Mouse (Mus musculus) CH12.LX (cell line): ENCODE results near the gene Acsl5.

Experiments used
- BHLHE40 ChIP-seq: IDR thresholded peaks from 2 replicates; pipeline ENCODE4 v1.6.1; 2011; ENCODE audit warnings: mild to moderate bottlenecking, low read depth, low read length, improper control_type of control experiment
- CHD1 ChIP-seq: IDR thresholded peaks from 2 replicates; pipeline ENCODE4 v1.6.1; 2012; ENCODE audit warnings: low read depth, low read length, improper control_type of control experiment, inconsistent platforms
- CTCF ChIP-seq, 2 experiments: IDR thresholded peaks in 1 of 2; conservative IDR thresholded peaks in 1 of 2; 2 replicates each; pipeline ENCODE4 v1.5.1; 2011 to 2012; ENCODE audit warnings: low read depth in 2 of 2, low read length in 2 of 2, improper control_type of control experiment in 1 of 2, inconsistent platforms in 1 of 2, mild to moderate bottlenecking in 1 of 2, moderate library complexity in 1 of 2
- ELF1 ChIP-seq: IDR thresholded peaks from 2 replicates; pipeline ENCODE4 v1.6.1; 2014; ENCODE audit warnings: low read depth, mild to moderate bottlenecking, inconsistent platforms, low read length, improper control_type of control experiment
- EP300 ChIP-seq: IDR thresholded peaks from 2 replicates; pipeline ENCODE4 v1.6.1; 2011; ENCODE audit warnings: low read length, improper control_type of control experiment
- GABPA ChIP-seq: IDR thresholded peaks from 2 replicates; pipeline ENCODE4 v1.6.1; 2012; ENCODE audit warnings: low read depth, low read length, improper control_type of control experiment, inconsistent platforms; ENCODE audit not compliant: insufficient replicate concordance
- MAFK ChIP-seq: IDR thresholded peaks from 2 replicates; pipeline ENCODE4 v1.6.1; 2011; ENCODE audit warnings: low read length, improper control_type of control experiment; ENCODE audit not compliant: insufficient replicate concordance
- MYC ChIP-seq: IDR thresholded peaks from 2 replicates; pipeline ENCODE4 v1.6.1; 2011; ENCODE audit warnings: low read depth, mild to moderate bottlenecking, improper control_type of control experiment, low read length
- POLR2A ChIP-seq: IDR thresholded peaks from 2 replicates; pipeline ENCODE4 v1.6.1; 2011; ENCODE audit warnings: low read depth, mild to moderate bottlenecking, improper control_type of control experiment, low read length
- RAD21 ChIP-seq: IDR thresholded peaks from 2 replicates; pipeline ENCODE4 v1.6.1; 2011; ENCODE audit warnings: low read depth, mild to moderate bottlenecking, low read length, improper control_type of control experiment, moderate library complexity
- TCF12 ChIP-seq: IDR thresholded peaks from 2 replicates; pipeline ENCODE4 v1.6.1; 2014; ENCODE audit warnings: low read depth, mild to moderate bottlenecking, inconsistent platforms, low read length, improper control_type of control experiment
- ZKSCAN1 ChIP-seq: IDR thresholded peaks from 2 replicates; pipeline ENCODE4 v1.6.1; 2012; ENCODE audit warnings: low read depth, inconsistent platforms, low read length, improper control_type of control experiment, borderline replicate concordance
- ZMIZ1 ChIP-seq: IDR thresholded peaks from 2 replicates; pipeline ENCODE4 v1.6.1; 2012; ENCODE audit warnings: low read depth, mild to moderate bottlenecking, inconsistent platforms, low read length, improper control_type of control experiment

DNA sequence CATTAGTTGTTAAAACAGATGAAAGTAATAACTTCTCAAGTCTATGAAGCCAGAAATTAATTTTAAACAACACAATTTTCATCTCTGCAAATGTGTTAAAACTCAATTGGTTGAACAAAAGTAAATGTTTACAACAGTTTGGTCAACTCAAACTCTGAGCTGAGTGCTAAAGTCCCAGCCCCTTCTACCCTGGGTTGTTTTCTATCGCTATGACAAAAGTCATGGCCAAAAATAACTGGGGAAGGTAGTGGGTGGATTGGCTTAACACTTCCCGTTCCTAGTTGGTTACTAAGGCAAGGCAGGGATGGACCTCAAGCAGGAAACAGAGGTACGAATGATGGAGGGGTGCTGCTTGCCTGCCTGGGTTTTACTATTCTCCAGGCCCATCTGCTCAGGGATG, 25.0 kb downstream of the Acsl5 start:
- TF ChIP-seq BHLHE40: no peak
- no peak for TF ChIP-seq MAFK
- no peak for TF ChIP-seq EP300
- TF ChIP-seq MYC: no peak
- no peak for TF ChIP-seq ELF1
- no peak for TF ChIP-seq RAD21
- TF ChIP-seq CHD1: no peak
- TF ChIP-seq ZKSCAN1: no peak
- no peak for TF ChIP-seq POLR2A
- TF ChIP-seq ZMIZ1: no peak
- no peak for TF ChIP-seq GABPA
- no peak for TF ChIP-seq CTCF (conservative IDR thresholded peaks at IDR 0.05 in 1 of 2, IDR thresholded peaks at IDR 0.05 in 1 of 2; ENCODE audit: low read depth in 2 of 2, low read length in 2 of 2)
- TF ChIP-seq TCF12: no peak
